Mouse (Mus musculus): ENCODE results near the gene Polr1d.

The Polr1d gene

DNA sequence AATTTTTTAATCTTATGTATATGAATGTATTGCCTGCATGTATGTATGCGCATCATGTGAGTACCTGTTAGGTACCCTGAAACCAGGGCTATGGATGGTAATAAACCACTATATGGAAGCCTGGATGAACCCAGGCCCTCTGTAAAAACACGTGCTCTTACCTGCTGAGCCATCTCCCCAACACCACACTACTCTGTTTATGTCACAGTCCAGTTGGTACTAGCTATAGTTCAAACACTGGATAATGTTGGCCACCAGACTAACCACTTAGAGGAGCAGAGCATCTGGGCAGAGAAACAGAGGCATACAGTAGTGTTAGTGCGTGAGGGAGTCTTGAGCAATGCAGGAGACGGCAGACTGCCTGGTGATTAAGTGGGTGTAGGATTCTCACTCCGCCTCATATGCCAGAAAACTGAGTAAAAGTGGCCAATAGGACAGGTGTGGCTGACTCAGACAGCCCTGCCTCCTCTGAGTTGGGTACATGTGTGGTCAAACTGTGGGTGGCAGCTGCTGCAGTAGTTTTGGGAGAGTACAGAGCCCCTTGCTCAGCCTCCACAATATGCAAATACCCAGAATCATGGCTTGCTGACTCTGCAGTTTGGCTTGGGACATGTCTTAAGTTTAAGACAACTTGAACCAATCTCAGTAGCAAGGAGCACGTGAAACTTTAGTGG lies 21.1 kb upstream of the Polr1d start:
- no peak for DNase-seq (ENCODE audit: low spot score in 2 of 2)

DNA sequence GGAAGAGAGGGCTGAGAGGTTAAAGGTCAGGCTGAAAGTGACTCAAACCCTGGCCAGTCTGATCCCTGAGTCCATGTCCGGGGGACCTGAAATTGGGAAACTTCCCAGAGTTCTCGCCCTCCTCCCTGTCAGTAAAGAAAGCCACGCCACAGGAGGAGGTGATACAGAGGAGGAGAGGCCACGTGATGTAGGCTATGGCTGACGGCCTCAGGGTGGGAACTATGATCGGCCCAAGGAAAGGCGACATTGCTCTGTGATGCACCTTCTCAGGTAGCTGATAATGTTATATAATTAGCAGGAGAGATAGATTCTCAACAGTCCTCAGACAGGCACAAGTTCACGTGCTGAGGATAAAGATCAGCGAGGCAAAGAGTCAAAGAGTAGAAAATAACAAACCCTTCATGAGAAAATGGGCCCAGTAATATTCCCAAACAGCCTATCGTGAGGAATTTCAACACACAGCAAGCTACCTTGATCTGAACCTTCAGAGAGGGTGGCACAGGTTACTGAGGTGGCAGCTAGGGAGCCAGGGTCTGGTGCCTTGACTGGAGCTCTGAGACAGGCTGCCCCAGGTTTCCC lies 20.0 kb upstream of the Polr1d start:
- no peak for DNase-seq (ENCODE audit: low spot score in 2 of 2)

DNA sequence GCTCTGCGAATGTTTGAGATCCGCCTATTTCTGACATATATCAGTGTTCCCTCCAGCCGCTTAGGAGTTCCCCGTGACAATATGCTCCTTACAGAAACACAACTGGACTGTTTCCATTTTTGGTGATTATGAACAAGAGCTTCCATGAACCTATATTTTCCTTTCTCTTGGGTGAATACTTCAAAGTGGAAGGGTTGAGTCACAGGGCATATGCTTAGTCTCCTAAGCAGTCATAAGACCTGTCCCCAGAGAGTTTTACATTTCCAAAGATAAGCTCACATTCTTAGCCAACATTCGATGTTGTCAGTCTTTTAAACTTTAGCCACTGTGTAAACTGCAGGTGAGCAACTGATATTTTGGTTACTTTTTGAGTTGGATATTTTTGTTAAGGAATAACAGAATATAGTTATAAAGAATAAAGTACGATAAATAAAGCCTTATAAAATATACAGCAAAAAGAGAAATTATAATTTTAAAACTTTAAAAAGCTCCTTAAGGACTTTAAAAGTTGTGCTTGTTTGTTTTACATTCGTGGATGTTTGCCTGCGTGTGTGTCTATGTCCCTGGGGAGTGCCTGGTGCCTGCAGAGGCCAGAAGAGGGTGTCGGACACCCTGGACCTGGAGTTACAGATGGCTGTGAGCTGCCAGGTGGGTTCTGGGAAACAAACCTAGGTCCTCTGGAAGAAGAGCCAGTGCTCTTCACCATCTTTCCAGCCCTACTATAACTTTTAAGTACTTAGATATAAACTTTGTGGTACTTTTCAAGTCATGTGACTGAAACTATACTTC lies 19.0 kb upstream of the Polr1d start:
- no peak for DNase-seq (ENCODE audit: low spot score in 2 of 2)

DNA sequence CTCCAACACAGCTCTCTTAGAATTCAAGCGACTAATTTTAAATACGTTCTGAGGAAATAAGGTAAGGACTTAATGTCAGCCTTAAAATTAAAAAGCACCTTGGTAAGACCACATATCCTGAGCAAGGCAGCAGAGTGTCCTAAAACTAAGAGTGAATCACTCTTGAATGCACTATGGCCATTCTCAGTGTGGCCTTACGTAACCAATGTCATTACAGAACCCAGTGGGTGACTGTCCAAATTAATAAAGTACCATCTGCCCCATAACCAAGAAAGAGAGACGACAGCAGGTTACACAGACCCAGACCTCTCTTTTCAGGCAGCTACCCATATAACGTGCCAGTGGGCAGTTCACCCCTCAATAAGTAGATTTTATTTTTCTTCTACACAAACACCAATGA lies 18.2 kb upstream of the Polr1d start:
- DNase-seq (ENCODE audit: low spot score in 2 of 2), result no peak

DNA sequence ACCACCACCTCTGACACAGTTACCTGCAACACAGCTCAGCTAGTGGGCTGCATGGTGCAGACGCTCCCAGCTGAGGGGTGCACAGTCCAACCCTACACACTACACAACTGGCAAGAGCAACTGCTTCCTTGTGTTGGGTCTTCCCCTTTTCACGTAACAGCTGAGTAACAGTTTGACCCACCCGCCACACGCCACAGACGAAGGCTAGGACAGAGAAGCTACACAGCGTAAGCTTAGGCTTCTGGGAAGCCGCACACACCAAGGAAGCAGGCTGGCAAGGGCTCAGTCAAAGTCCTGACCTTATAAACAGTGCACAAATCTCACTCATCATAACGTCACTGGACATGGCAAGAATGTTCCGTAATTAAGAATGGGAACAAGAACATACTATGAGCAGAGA lies 17.5 kb upstream of the Polr1d start:
- DNase-seq (ENCODE audit: low spot score in 2 of 2), result no peak

DNA sequence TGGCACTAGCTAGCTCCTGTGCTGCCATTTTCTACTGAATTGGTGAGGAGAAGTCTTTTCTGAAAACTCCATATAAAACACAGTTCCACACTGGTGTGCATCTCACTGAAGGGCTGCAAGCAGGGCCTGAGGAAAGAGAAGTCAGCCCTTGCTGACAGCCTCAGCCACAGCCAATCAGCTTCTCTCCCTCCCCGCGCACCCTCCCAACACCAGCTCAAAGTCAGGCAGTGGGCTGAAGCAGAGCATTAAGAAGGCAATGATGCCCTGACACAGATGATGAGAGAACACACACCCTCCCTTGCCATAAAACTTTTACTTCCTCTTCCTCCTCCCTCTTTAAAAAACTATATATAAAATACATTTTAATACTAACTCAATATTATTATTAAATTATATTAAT lies 16.8 kb upstream of the Polr1d start:
- DNase-seq (ENCODE audit: low spot score in 2 of 2), result peak in 1 of 2 experiments; percentile 43

DNA sequence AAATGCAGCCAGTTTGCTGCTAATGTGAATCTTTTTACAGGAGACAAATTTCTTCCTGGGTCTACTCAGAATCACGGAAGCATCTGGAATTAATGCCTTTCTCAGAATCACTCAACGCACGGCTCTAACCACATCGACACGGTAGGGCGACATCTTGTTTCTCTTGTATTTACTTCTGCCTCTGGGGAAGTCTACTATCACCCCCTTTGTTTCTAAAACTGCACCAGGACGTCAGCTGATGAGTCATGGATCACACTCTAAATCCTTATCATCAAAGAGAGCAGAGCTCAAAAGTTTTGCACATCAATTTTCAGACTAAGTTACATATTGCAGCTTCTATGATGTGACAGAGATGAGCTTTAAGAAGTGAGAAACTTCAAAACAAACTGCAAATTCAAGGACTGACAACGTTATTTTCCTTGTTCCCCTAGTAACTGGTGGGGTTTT lies 13.6 kb upstream of the Polr1d start:
- no peak for DNase-seq (ENCODE audit: low spot score in 2 of 2)

DNA sequence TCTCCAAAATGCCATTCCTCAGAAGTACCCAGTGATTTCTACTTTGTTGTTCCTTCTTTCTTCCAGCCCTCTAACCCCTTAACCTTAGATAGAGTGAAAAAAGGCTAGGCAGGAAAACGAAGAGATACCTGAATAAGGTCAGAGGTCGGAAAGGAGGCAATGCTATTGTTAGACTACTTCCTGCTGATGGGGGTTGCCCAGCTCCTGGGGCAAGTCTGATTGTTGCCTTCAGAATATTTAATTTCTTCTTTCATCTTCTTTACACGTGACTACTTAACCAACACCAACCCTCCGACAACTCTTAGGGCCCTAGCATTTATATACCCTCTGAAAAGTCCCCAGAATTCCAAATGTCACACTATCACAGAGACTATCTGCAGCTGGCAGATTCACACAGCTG lies 10.7 kb upstream of the Polr1d start:
- DNase-seq (ENCODE audit: low spot score in 2 of 2), result no peak

DNA sequence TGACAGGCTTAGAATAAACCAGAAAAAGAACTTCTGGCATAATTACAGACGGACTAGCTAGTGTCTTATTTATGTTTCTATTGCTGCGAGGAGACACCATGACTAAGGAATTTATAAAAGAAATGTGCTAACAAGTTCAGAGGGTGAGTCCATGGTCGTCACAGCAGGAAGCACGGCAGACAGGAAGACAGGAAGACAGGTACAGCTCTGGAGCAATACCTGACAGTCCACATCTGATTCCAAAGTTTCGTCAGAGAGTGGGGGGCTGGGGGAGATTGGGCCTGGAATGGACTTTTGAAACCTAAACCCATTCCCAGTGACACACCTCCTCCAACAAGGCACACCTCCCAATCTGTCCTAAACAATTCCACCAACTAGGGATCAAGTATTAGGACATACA lies 9.9 kb upstream of the Polr1d start:
- no peak for DNase-seq (ENCODE audit: low spot score in 2 of 2)

DNA sequence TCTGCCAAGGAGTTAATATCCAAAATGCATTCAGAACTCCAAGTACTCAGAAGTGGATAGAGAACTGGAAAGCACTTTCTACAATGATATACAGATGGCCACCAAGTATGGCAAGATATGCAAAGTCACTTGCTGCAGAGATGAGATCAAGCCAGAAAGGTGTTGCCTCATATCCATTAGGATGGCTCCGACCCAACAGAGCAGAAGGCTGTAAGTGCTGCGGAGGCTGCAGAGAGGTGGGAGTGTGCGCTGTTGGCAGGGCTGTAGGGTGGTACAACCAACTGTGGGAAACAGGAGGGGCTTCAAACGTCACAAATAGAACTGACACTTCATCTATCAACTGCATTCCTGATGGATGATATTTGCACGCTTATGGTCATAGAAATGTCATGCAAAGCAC lies 8.0 kb upstream of the Polr1d start:
- no peak for DNase-seq (ENCODE audit: low spot score in 2 of 2)

DNA sequence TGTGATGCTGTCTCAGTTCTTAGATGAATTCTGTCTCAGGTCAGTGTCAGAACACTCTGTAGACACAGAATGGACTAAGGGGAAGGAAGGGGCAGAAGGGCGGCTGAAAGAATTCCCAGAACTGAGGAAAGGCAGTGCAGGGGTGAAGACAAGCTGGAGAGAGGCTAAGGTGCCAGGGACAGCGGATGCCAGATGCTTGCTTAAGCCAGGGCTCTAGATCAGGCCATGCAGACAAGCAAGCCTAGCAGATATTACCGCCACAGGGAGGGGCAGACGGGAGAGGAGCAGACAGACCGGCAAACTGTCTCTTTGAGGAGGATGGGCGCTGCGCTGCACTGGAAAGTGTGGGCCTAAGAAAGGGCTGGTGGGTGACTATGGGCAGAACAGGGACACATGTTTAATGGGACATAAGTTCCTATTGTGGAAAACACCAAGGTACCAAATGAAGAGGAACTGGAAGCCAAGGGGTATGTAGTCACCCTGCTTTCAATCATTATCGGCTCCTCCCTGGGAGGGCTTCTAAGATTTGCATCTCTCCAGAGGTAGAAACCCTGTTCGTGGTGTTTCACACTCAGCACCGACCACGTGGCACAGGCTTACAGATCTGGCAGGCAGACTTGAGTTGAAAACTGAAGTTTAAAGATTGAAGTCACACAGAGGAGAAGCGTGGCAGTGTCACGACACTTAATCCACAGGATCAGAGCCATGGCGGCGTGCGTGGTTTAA lies 5.9 kb upstream of the Polr1d start:
- DNase-seq (ENCODE audit: low spot score in 2 of 2), result no peak

DNA sequence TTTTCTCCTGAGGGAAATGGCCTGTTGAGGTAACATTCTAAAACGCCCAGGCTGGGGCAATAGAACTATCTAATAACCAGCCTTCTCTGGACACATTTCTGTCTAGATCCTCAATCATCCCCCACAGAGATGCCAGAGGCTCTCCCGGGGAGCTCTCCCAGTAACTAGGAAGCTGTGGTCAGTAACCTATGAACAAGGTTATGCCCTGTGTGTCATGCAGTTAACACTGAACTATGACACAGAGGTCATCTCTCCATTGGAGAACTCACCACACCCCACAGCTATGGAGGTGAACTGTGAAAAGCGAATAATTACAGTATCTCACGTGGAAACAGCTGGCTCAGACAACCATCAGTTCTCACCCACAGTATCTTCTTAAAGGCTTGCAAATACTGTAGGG lies 5.0 kb upstream of the Polr1d start:
- no peak for DNase-seq (ENCODE audit: low spot score in 2 of 2)

DNA sequence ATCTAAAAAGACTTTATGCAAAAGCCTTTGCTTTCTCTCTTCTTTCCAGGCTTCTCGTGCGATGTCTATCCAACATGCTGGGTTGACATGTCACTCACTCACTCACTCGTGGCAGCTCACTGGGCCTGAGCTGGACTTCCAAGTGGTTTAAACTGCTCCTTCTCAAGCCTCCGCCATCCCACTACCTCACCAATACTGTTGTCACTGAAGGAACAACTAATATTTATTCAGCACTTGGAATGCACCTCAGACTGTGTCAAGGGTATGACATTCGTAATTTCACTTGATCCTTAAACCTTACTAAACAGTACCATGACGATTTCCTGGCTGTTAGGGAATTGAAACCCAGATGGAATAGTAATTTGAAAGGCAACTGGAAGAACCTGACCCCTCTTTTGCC lies 3.0 kb upstream of the Polr1d start:
- DNase-seq (ENCODE audit: low spot score in 2 of 2), result no peak

DNA sequence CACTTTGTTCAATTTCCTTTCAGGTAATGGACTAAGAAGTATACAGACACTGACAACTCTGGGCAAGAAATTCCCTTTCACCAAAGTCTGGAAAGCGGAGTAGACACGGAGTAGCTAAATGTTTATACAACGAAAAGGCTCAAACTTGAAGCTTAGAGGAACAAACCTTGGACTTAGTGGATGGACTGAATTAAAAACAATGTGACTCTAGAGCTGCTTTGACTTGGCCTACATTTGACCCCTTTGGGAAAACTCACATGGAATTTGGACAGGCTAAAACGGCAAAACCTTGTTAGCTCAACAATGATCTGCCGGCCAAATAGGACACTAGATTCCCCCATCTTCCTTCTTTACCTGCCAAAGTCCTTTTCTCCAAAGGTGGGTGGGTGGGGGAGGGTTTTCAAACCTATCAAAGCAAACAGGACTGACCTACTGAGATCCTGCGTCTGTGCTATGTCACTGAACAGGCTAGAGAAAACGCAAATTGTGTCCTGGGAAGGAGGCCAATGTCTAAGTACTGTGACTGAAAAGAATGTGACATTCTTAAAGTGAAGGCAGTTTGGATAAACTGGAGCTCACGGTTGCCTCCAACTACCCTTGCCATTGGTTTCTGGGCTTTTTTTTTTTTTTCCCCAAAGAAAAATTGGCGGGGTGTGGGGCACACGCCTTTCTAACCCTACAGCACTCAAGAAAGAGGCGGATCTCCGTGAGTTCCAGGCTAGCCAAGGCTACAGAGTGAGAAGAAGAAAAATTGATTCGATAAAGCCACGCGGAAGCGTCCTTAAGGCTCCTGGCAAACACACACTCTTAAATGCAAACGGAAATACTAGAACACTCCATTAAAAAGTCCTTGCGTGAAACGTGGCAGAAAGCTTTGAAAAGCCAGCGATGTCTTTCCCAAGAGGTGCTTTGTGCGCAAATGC lies 1.5 kb upstream of the Polr1d start:
- DNase-seq (ENCODE audit: low spot score in 2 of 2), result no peak

DNA sequence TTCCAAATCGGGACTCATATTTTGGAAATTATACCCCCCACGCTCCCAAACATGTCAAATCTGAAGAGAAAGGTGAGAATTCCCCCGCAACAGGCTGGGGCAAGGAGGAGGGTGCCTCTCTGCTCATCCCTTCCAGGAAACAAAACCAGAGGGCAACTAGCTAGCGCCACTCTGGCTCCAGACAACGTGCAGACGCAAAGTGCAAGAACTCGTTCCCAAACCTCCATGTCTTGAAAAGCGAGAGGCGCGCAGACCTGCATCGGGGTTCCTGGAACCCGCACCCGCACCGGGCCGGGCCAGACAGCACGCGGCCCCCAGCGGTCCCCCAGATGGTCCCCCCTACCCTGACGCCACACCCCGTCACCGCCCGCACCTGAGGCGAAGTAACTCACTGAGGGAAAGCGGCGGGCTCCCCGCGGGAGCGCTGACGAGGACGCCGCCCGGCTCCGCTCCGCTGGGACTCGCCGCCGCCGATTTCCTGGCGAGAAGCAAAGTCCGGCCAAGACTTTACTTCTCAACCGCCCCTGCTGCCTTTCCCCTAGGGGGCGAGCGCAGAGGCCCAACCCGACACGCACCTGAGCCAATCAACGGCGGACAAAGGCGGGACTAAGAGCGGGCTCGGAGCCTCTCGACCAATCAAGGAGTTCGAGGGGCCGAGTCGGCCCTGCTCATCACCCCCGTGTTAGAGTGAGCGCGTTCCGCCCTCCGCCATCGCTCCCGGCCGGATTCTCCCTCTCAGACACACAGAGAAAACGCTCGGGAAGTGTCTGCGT lies 638 bp upstream of the Polr1d start, which contains the start of gene Lnx2:
Gene Lnx2, minus strand, starts transcription at position 561 of the 773 bp plus-strand sequence.
- DNase-seq (ENCODE audit: low spot score in 2 of 2), result peak; percentile 96 to 97

DNA sequence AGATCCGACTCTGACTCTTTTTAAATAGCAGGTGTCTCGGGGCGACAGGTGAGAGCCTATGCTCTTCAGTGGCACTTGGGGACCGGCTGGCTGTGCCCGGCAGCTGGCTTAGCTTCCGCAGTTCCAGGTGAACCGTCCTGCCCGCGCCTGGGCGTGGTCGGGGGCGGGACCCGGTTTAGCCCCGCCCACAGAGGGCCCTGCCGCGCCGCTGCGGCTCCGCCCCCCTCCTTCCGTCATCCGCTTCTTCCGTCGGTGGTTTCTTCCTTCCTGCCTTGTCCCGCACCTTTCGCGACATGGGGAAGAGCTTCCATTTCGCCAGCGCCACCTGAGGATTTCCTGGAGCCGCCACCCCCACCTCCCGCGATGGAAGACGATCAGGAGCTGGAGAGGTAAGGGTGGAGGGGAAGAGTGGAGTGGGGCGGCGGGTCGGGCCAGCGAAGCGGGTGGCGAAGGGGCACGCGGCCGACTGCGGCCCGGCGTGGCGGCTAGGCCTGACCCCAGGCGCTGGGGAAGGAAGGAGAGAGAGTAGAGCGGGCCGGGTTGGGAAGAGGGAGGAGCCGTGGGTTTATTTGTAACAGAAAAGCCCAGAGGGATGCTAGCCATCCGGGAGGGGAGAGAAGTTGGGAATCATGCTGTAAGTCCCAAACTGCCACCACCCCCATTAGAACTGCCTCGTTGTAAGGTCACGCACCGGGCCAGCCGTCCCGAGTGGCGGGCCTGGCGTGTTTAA lies 620 bp downstream of the Polr1d start:
- peak; percentile 94 to 99 for DNase-seq (ENCODE audit: low spot score in 2 of 2)

DNA sequence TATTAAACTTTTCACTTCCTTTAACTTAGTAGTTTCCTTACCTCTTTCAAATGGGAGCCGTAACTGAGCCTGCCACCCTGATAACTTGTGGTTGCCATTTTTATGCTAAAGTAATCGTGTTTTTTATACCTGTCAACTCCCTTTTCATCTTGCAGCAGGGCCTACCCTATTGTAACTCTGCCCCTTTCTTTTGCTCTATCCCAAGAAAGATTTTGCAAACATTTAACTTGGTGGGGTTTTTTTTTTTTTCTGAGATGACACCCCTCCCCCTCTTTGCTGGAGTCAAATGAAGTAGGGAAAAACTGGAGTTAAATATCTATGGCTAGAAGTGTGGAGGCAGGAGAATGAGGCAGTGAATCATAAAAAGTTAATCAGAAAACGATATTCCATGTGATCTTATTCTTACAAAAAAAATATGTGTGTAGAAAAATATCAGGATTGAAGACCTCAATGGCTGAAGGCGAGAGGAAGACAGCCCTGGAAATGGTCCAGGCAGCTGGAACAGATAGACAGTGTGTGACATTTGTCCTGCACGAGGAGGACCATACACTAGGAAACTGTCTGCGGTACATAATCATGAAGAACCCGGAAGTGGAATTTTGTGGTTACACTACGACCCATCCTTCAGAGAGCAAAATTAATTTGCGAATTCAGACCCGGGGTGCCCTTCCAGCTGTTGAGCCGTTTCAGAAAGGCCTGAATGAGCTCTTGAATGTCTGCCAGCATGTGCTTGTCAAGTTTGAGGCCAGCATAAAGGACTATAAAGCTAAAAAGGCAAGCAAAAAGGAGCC lies 1.5 kb downstream of the Polr1d start:
- no peak for DNase-seq (ENCODE audit: low spot score in 2 of 2)

DNA sequence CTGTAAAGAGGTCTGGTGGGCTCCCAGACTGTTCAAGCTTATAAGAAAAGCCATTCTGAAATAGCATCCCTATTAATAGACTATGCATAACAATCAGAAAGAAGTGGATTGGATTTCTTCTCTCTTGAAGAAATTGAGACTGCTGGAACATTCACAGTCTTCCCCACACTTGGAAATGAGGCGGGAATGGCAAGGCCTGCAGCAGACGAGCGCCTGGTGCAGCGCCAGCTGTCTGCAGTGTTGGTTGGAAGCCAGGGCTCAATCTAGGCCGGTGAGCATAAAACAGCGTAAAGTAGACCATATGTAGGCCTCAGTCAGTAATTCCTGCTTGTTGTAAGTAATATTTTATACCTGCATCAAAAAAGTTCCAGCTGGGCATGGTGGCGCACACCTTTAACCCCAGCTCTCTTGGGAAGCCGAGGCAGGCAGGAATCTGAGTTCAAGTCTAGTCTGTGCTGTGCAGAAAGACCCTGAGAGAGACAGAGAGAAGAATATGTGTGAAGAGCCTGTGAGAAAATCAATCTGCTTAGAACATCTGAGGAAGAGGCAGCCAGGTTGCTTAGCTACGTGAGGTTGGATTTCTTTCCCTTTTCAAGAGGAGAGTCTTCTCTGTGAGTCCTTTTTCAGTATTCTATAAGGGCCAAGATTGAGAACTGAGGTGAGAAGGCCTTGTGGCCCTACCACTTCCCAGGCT lies 8.5 kb downstream of the Polr1d start:
- DNase-seq (ENCODE audit: low spot score in 2 of 2), result no peak

Measured in spleen, postnatal 4 days (tissue).